Mouse (Mus musculus): ENCODE results near the gene B4galt7. TPM values are rescaled to one million over a fixed set of nuclear protein-coding genes. Genes with fewer than 3 reads are reported as not detected.
"Not testable (repeated sequence)": the region's sequence is repeated elsewhere in the genome, so short reads cannot be mapped to it uniquely, and the experiment has no call there.

Gene B4galt7
- total and polyA plus RNA-seq, 2 experiments: 7.9 to 14.8 TPM

- 90% methylated on average over 2 of the region's 2 CpGs for WGBS
Observed at GRCm38 (mm10) chr13:55571977-55572376, 27.7 kb upstream of the B4galt7 start.

GRCm38 (mm10) chr13:55573432-55573831, 26.3 kb upstream of the B4galt7 start, which contains the start of gene Tmed9:
Gene Tmed9 (plus strand): TSS chr13:55573732.
- no peaks in the 10 kb centered on the region for H3K36me3 ChIP-seq (ENCODE audit: control insufficient read depth, insufficient read depth, low read length)
- H3K4me3 ChIP-seq (ENCODE audit: insufficient read depth, low read depth, low read length): no peak within 1 kb of the TSS
- TF ChIP-seq POLR2A (IDR thresholded peaks at IDR 0.05; ENCODE audit: extremely low read depth, insufficient read depth, low read length) (no peak), CTCF (IDR thresholded peaks at IDR 0.05; ENCODE audit: low read depth, low read length) (no peak)
- peaks cover 6% of the 10 kb centered on the region for H3K4me1 ChIP-seq (ENCODE audit: control insufficient read depth, insufficient read depth, low read length)
- no peak within 1 kb of the TSS for H3K27ac ChIP-seq (replicated peaks; ENCODE audit: insufficient read depth, low read depth, low read length)
- no peak within 1 kb of the TSS for H3K9ac ChIP-seq (ENCODE audit: low read depth, low read length)
- DNase-seq (ENCODE audit: extremely low read depth, low read depth, low spot score): no peak
- peaks cover 18% of the 10 kb centered on the region; the same call in 1 of the 2 replicates for H3K79me2 ChIP-seq (ENCODE audit: control insufficient read depth, insufficient read depth, low read length)
- 99% methylated on average over 2 of the region's 2 CpGs for WGBS
- no peaks in the 10 kb centered on the region for H3K27me3 ChIP-seq (ENCODE audit: control insufficient read depth, insufficient read depth, low read length)

More at GRCm38 (mm10) chr13:55571977-55572376, 27.7 kb upstream of the B4galt7 start:
- Histone ChIP-seq H3K36me3 (ENCODE audit: control insufficient read depth, insufficient read depth, low read length) (no peaks in the 10 kb centered on the region; the same call in 1 of the 2 replicates), H3K9ac (ENCODE audit: low read depth, low read length) (no peak overlapping the region), H3K4me3 (ENCODE audit: insufficient read depth, low read depth, low read length) (no peak overlapping the region), H3K4me1 (ENCODE audit: control insufficient read depth, insufficient read depth, low read length) (peaks cover 6% of the 10 kb centered on the region), H3K27ac (replicated peaks; ENCODE audit: insufficient read depth, low read depth, low read length) (no peak overlapping the region), H3K27me3 (ENCODE audit: control insufficient read depth, insufficient read depth, low read length) (no peaks in the 10 kb centered on the region), H3K79me2 (ENCODE audit: control insufficient read depth, insufficient read depth, low read length) (peaks cover 25% of the 10 kb centered on the region)
- TF ChIP-seq CTCF (IDR thresholded peaks at IDR 0.05; ENCODE audit: low read depth, low read length) (no peak), POLR2A (IDR thresholded peaks at IDR 0.05; ENCODE audit: extremely low read depth, insufficient read depth, low read length) (no peak)
- DNase-seq (ENCODE audit: extremely low read depth, low read depth, low spot score): no peak

- WGBS: 77% methylated on average over 5 of the region's 5 CpGs
- peaks cover 6% of the 10 kb centered on the region for H3K4me1 ChIP-seq (ENCODE audit: control insufficient read depth, insufficient read depth, low read length)
- DNase-seq (ENCODE audit: extremely low read depth, low read depth, low spot score): no peak
- no peak overlapping the region for H3K27ac ChIP-seq (replicated peaks; ENCODE audit: insufficient read depth, low read depth, low read length)
- TF ChIP-seq POLR2A (IDR thresholded peaks at IDR 0.05; ENCODE audit: extremely low read depth, insufficient read depth, low read length): no peak
- TF ChIP-seq CTCF (IDR thresholded peaks at IDR 0.05; ENCODE audit: low read depth, low read length): no peak
- H3K4me3 ChIP-seq (ENCODE audit: insufficient read depth, low read depth, low read length): no peak overlapping the region
- no peak overlapping the region for H3K9ac ChIP-seq (ENCODE audit: low read depth, low read length)
- H3K36me3 ChIP-seq (ENCODE audit: control insufficient read depth, insufficient read depth, low read length): no peaks in the 10 kb centered on the region
- H3K27me3 ChIP-seq (ENCODE audit: control insufficient read depth, insufficient read depth, low read length): no peaks in the 10 kb centered on the region
- peaks cover 18% of the 10 kb centered on the region; the same call in 1 of the 2 replicates for H3K79me2 ChIP-seq (ENCODE audit: control insufficient read depth, insufficient read depth, low read length)
Observed at GRCm38 (mm10) chr13:55574321-55574720, 25.4 kb upstream of the B4galt7 start.

GRCm38 (mm10) chr13:55575932-55576331, 23.8 kb upstream of the B4galt7 start:
- Histone ChIP-seq H3K27me3 (ENCODE audit: control insufficient read depth, insufficient read depth, low read length) (no peaks in the 10 kb centered on the region), H3K27ac (replicated peaks; ENCODE audit: insufficient read depth, low read depth, low read length) (no peak overlapping the region), H3K4me1 (ENCODE audit: control insufficient read depth, insufficient read depth, low read length) (no peaks in the 10 kb centered on the region), H3K4me3 (ENCODE audit: insufficient read depth, low read depth, low read length) (no peak overlapping the region), H3K36me3 (ENCODE audit: control insufficient read depth, insufficient read depth, low read length) (no peaks in the 10 kb centered on the region), H3K79me2 (ENCODE audit: control insufficient read depth, insufficient read depth, low read length) (peaks cover 4% of the 10 kb centered on the region; the same call in 1 of the 2 replicates), H3K9ac (ENCODE audit: low read depth, low read length) (no peak overlapping the region)
- 67% methylated on average over 5 of the region's 5 CpGs for WGBS
- TF ChIP-seq POLR2A (IDR thresholded peaks at IDR 0.05; ENCODE audit: extremely low read depth, insufficient read depth, low read length): no peak
- no peak for TF ChIP-seq CTCF (IDR thresholded peaks at IDR 0.05; ENCODE audit: low read depth, low read length)
- no peak for DNase-seq (ENCODE audit: extremely low read depth, low read depth, low spot score)

- 88% methylated on average over 7 of the region's 7 CpGs for WGBS
- not testable (repeated sequence) for H3K79me2 ChIP-seq (ENCODE audit: control insufficient read depth, insufficient read depth, low read length); DNase-seq (ENCODE audit: extremely low read depth, low read depth, low spot score)
Observed at GRCm38 (mm10) chr13:55576872-55577271, 22.8 kb upstream of the B4galt7 start.

GRCm38 (mm10) chr13:55578086-55578485, 21.6 kb upstream of the B4galt7 start:
- TF ChIP-seq POLR2A (IDR thresholded peaks at IDR 0.05; ENCODE audit: extremely low read depth, insufficient read depth, low read length) (no peak), CTCF (IDR thresholded peaks at IDR 0.05; ENCODE audit: low read depth, low read length) (no peak)
- Histone ChIP-seq H3K4me3 (ENCODE audit: insufficient read depth, low read depth, low read length) (no peak overlapping the region), H3K9ac (ENCODE audit: low read depth, low read length) (no peak overlapping the region), H3K36me3 (ENCODE audit: control insufficient read depth, insufficient read depth, low read length) (no peaks in the 10 kb centered on the region), H3K79me2 (ENCODE audit: control insufficient read depth, insufficient read depth, low read length) (no peaks in the 10 kb centered on the region), H3K27me3 (ENCODE audit: control insufficient read depth, insufficient read depth, low read length) (no peaks in the 10 kb centered on the region), H3K4me1 (ENCODE audit: control insufficient read depth, insufficient read depth, low read length) (no peaks in the 10 kb centered on the region), H3K27ac (replicated peaks; ENCODE audit: insufficient read depth, low read depth, low read length) (no peak overlapping the region)
- WGBS: 78% methylated on average over 4 of the region's 4 CpGs
- DNase-seq (ENCODE audit: extremely low read depth, low read depth, low spot score): no peak

More at GRCm38 (mm10) chr13:55576872-55577271, 22.8 kb upstream of the B4galt7 start:
- H3K4me3 ChIP-seq (ENCODE audit: insufficient read depth, low read depth, low read length); H3K27me3 ChIP-seq (ENCODE audit: control insufficient read depth, insufficient read depth, low read length); H3K4me1 ChIP-seq (ENCODE audit: control insufficient read depth, insufficient read depth, low read length); H3K36me3 ChIP-seq (ENCODE audit: control insufficient read depth, insufficient read depth, low read length); H3K9ac ChIP-seq (ENCODE audit: low read depth, low read length); H3K27ac ChIP-seq (replicated peaks; ENCODE audit: insufficient read depth, low read depth, low read length): not testable (repeated sequence)
